Mouse (Mus musculus): ENCODE measurements around the gene Zfp541. TPM values are rescaled to one million over a fixed set of nuclear protein-coding genes. Genes with fewer than 3 reads are reported as not detected.

Gene Zfp541
- polyA plus RNA-seq, 1 experiment from 2014 or later, result not detected

DNA sequence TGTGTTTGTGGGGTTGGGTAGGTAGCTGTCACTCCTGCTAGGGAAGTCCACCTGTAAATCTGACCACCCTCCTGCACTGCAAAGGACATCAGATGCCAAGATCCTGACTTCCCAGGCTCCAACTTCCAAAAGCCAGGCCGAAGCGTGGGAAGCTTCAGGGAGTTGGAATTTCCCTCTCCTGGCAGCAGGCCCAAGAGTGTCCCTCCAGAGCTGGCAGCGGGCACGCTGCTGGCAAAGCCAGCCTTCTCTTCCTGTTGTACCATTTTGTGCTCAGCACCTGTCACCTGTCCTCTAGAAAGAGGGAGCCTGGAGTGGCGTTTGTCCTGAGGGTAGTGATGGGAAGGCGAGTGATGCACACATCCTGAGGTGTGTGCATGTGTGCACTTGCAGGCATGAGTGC, 66.7 kb downstream of the Zfp541 start:
- Histone ChIP-seq H3K4me2 (replicated peaks; ENCODE audit: low read depth, low read length) (no peak overlapping the region), H3K4me1 (ENCODE audit: insufficient read depth, low read depth, low read length) (no peaks in the 10 kb centered on the region), H3K4me3 (ENCODE audit: low read depth, low read length) (no peak overlapping the region), H3K9ac (replicated peaks; ENCODE audit: low read depth) (no peak overlapping the region), H3K27me3 (replicated peaks; ENCODE audit: insufficient read depth, low read length) (0 out of 2 replicates have a peak, but pooled peaks cover 2% of the 10 kb centered on the region), H3K9me3 (ENCODE audit: low read length) (no peaks in the 10 kb centered on the region), H3K27ac (ENCODE audit: low read length) (no peak overlapping the region), H3K36me3 (ENCODE audit: insufficient read depth, low read length) (0 out of 2 replicates have a peak, but pooled peaks cover 5% of the 10 kb centered on the region)
- no peak for ATAC-seq
- TF ChIP-seq CTCF (IDR thresholded peaks at IDR 0.05) (no peak), EP300 (IDR thresholded peaks at IDR 0.05) (no peak)
- WGBS, result 77% methylated on average over 6 of the region's 6 CpGs
- no peak for DNase-seq (ENCODE audit: low spot score)

- Histone ChIP-seq H3K27me3 (replicated peaks; ENCODE audit: insufficient read depth, low read length) (0 out of 2 replicates have a peak, but pooled peaks cover 2% of the 10 kb centered on the region), H3K4me2 (replicated peaks; ENCODE audit: low read depth, low read length) (no peak overlapping the region), H3K9ac (replicated peaks; ENCODE audit: low read depth) (no peak overlapping the region), H3K9me3 (ENCODE audit: low read length) (no peaks in the 10 kb centered on the region), H3K36me3 (ENCODE audit: insufficient read depth, low read length) (0 out of 2 replicates have a peak, but pooled peaks cover 5% of the 10 kb centered on the region), H3K4me3 (ENCODE audit: low read depth, low read length) (no peak overlapping the region), H3K27ac (ENCODE audit: low read length) (no peak overlapping the region), H3K4me1 (ENCODE audit: insufficient read depth, low read depth, low read length) (no peaks in the 10 kb centered on the region)
- no peak for TF ChIP-seq CTCF (IDR thresholded peaks at IDR 0.05)
- DNase-seq (ENCODE audit: low spot score), result no peak
- no peak for ATAC-seq
- WGBS, result 55% methylated on average over 5 of the region's 5 CpGs
Measured at GRCm38 (mm10) chr7:16128899-16129298, 67.3 kb downstream of the Zfp541 start.

- Histone ChIP-seq H3K9ac (replicated peaks; ENCODE audit: low read depth) (no peak within 1 kb of the TSS), H3K4me2 (replicated peaks; ENCODE audit: low read depth, low read length) (peak within 1 kb of the TSS; percentile 68), H3K4me1 (ENCODE audit: insufficient read depth, low read depth, low read length) (no peaks in the 10 kb centered on the region), H3K27me3 (replicated peaks; ENCODE audit: insufficient read depth, low read length) (0 out of 2 replicates have a peak, but pooled peaks cover 2% of the 10 kb centered on the region), H3K36me3 (ENCODE audit: insufficient read depth, low read length) (0 out of 2 replicates have a peak, but pooled peaks cover 5% of the 10 kb centered on the region), H3K4me3 (ENCODE audit: low read depth, low read length) (peak within 1 kb of the TSS; percentile 41), H3K9me3 (ENCODE audit: low read length) (no peaks in the 10 kb centered on the region), H3K27ac (ENCODE audit: low read length) (no peak within 1 kb of the TSS)
- peak; percentile 78 for DNase-seq (ENCODE audit: low spot score)
- TF ChIP-seq CTCF (IDR thresholded peaks at IDR 0.05) (no peak), EP300 (IDR thresholded peaks at IDR 0.05) (no peak)
- ATAC-seq, result peak; percentile 85
- 5% methylated on average over 12 of the region's 12 CpGs for WGBS
Measured at GRCm38 (mm10) chr7:16129421-16129845, 67.8 kb downstream of the Zfp541 start, which contains the start of gene Slc8a2. TSS of gene Slc8a2 (plus strand) at chr7:16129826.

DNA sequence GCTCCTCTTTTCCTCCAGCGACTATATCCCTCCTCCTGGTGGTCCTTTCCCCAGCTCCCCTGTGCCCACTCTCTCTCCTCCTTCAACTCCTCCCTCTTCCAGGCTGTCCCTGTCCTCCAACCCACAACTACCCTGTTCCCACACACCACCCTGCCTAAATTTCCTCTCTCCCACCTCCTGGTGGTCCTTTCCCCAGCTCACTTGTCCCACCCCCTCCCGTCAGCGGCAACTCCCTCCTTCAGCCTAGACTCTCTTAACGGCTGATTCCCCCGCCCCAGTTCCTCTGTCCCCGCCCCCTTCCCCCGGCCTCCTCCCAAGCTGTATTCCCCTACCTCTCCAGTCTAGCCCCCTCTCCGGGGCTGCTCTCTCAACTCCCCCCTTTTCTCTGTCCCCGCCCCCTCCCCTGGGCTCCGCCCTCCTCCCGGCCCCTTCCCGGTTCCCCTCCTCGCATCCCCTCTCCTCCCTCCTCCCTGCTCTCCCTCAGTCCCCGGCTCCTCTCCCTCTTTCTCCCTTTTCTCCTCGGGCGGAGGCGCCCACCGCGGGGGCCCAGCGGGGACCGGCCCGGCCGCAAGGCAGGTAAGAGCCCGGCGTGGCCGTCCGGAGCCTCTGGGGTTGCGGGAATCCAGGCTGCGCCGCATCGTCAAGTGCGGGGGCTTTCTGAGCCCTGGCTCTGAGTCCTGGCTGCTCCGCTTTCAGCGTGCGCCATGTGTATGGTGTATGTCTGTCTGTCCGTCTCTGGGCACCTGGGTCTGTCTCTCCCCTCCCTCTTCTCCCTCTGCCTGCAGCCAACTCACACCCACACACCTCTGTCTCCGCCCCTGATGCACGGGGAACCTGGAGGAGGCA, 68.5 kb downstream of the Zfp541 start:
- 2% methylated on average over 33 of the region's 38 CpGs for WGBS
- Histone ChIP-seq H3K4me2 (replicated peaks; ENCODE audit: low read depth, low read length) (peak overlapping the region; percentile 68), H3K9me3 (ENCODE audit: low read length) (no peaks in the 10 kb centered on the region), H3K36me3 (ENCODE audit: insufficient read depth, low read length) (0 out of 2 replicates have a peak, but pooled peaks cover 5% of the 10 kb centered on the region), H3K4me3 (ENCODE audit: low read depth, low read length) (peak overlapping the region; percentile 41), H3K9ac (replicated peaks; ENCODE audit: low read depth) (no peak overlapping the region), H3K27me3 (replicated peaks; ENCODE audit: insufficient read depth, low read length) (0 out of 2 replicates have a peak, but pooled peaks cover 2% of the 10 kb centered on the region), H3K27ac (ENCODE audit: low read length) (no peak overlapping the region), H3K4me1 (ENCODE audit: insufficient read depth, low read depth, low read length) (no peaks in the 10 kb centered on the region)
- TF ChIP-seq EP300 (IDR thresholded peaks at IDR 0.05) (no peak), CTCF (IDR thresholded peaks at IDR 0.05) (no peak)
- DNase-seq (ENCODE audit: low spot score) (peak; percentile 52), ATAC-seq (peak; percentile 63)

DNA sequence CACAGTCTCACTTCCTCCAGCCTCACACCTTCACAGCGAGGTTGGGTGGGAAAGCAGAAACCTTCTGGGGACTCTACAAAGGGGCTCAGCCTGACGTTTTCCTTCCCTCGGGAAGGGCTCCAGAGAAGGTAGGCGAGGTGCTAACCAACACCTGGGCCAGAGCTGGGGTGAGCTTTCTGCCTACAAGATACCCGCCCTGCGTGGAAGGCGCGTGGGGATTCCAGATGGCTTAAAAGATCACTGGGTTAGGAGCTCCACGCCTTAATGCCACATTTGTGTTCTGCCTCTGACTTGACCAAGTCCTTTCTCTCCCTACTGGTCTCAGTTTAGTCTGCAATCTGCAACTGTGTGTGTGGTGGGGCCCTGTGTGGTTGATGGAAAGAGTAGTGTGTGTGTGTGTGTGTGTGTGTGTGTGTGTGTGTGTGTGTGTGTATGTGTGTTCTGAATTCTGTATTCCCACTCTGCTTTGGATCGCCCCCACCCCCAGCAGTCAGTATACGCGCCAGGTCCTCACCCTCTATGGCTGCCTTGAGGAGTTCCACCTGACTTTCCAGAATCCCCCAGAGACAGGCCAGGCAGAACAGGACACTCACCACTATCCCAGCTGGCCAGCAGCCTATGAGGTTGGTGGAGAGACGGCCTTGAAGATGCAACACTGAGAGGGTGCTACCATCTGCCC, 69.5 kb downstream of the Zfp541 start:
- no peaks in the 10 kb centered on the region for H3K4me1 ChIP-seq (ENCODE audit: insufficient read depth, low read depth, low read length)
- ATAC-seq, result no peak
- H3K4me2 ChIP-seq (replicated peaks; ENCODE audit: low read depth, low read length), result no peak overlapping the region

GRCm38 (mm10) chr7:16132161-16132581, 70.6 kb downstream of the Zfp541 start:
- Histone ChIP-seq H3K36me3 (ENCODE audit: insufficient read depth, low read length) (no peaks in the 10 kb centered on the region), H3K4me1 (ENCODE audit: insufficient read depth, low read depth, low read length) (no peaks in the 10 kb centered on the region), H3K9me3 (ENCODE audit: low read length) (no peaks in the 10 kb centered on the region), H3K4me3 (ENCODE audit: low read depth, low read length) (no peak overlapping the region), H3K9ac (replicated peaks; ENCODE audit: low read depth) (no peak overlapping the region), H3K27ac (ENCODE audit: low read length) (no peak overlapping the region), H3K27me3 (replicated peaks; ENCODE audit: insufficient read depth, low read length) (0 out of 2 replicates have a peak, but pooled peaks cover 2% of the 10 kb centered on the region), H3K4me2 (replicated peaks; ENCODE audit: low read depth, low read length) (no peak overlapping the region)
- DNase-seq (ENCODE audit: low spot score), result no peak
- no peak for TF ChIP-seq CTCF (IDR thresholded peaks at IDR 0.05)
- TF ChIP-seq EP300 (IDR thresholded peaks at IDR 0.05), result no peak
- ATAC-seq, result no peak
- 10% methylated on average over 6 of the region's 7 CpGs for WGBS

More for the DNA sequence above, 69.5 kb downstream of the Zfp541 start:
- Histone ChIP-seq H3K27ac (ENCODE audit: low read length) (no peak overlapping the region), H3K36me3 (ENCODE audit: insufficient read depth, low read length) (no peaks in the 10 kb centered on the region), H3K9me3 (ENCODE audit: low read length) (no peaks in the 10 kb centered on the region), H3K4me3 (ENCODE audit: low read depth, low read length) (no peak overlapping the region), H3K9ac (replicated peaks; ENCODE audit: low read depth) (no peak overlapping the region), H3K27me3 (replicated peaks; ENCODE audit: insufficient read depth, low read length) (0 out of 2 replicates have a peak, but pooled peaks cover 2% of the 10 kb centered on the region)
- no peak for DNase-seq (ENCODE audit: low spot score)
- WGBS, result 34% methylated on average over 13 of the region's 13 CpGs
- TF ChIP-seq CTCF (IDR thresholded peaks at IDR 0.05) (no peak), EP300 (IDR thresholded peaks at IDR 0.05) (no peak)

Measured in lung, postnatal 0 days (tissue).